Mouse (Mus musculus) MEL (cell line): ENCODE data around the gene H2-Eb1.

Source experiments
- CTCF ChIP-seq, 3 experiments: IDR thresholded peaks in 2 of 3; conservative IDR thresholded peaks in 1 of 3; 2 replicates each; pipeline ENCODE4 v1.5.1; 2011 to 2012; ENCODE audit warnings: low read length in 3 of 3, low read depth in 2 of 3, mild to moderate bottlenecking in 2 of 3, improper control_type of control experiment in 1 of 3, inconsistent platforms in 1 of 3, mixed read lengths in 1 of 3, moderate library complexity in 1 of 3; ENCODE audit not compliant: control insufficient read depth in 1 of 3, insufficient read depth in 1 of 3, poor library complexity in 1 of 3, severe bottlenecking in 1 of 3
- ZMIZ1 ChIP-seq: IDR thresholded peaks from 2 replicates; pipeline ENCODE4 v1.6.1; 2012; ENCODE audit warnings: low read depth, mild to moderate bottlenecking, inconsistent platforms, low read length, improper control_type of control experiment, moderate library complexity

DNA sequence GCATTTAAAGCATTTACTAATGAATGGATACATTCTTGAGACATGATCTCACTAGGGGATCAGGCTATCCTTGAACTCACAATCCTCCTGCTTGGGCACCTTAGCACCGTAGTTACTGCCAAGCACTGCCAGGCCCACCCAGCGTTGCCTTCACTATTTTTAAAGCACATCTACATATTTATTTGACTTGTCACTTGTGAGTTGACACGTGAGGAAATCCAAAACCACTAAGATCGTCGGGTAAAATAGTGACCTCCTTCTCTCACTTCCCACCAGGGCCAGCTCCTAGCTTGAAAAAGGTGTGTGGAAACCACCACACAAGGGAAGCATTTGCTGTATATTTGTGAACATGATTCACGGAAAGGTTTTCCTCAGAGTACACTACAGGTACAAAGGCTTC is 18.7 kb upstream of the H2-Eb1 start:
- TF ChIP-seq CTCF (IDR thresholded peaks at IDR 0.05 in 2 of 3, conservative IDR thresholded peaks at IDR 0.05 in 1 of 3; ENCODE audit: control insufficient read depth in 1 of 3, insufficient read depth in 1 of 3, low read depth in 2 of 3, low read length in 3 of 3, poor library complexity in 1 of 3, severe bottlenecking in 1 of 3) (no peak), ZMIZ1 (no peak)
